Mouse (Mus musculus): ENCODE data around the gene Fpr2.
"Not testable (repeated sequence)": the region's sequence is repeated elsewhere in the genome, so short reads cannot be mapped to it uniquely, and the experiment has no call there.

The Fpr2 gene

GRCm38 (mm10) chr17:17887774-17888248 lies at the start of gene Fpr2, which contains the start of gene Fpr3:
Fpr2 (plus strand) TSS chr17:17887824.
Fpr3 (plus strand) TSS chr17:17887852.
- DNase-seq (ENCODE audit: extremely low spot score): no peak

GRCm38 (mm10) chr17:17837919-17838701 lies 49.5 kb upstream of the Fpr2 start:
- peak; percentile 90 for DNase-seq (ENCODE audit: extremely low spot score)

- no peak for DNase-seq (ENCODE audit: extremely low spot score)
These were observed 48.3 kb upstream of the Fpr2 start for GRCm38 (mm10) chr17:17839276-17839675.

- no peak for DNase-seq (ENCODE audit: extremely low spot score)
These were observed 46.8 kb upstream of the Fpr2 start for GRCm38 (mm10) chr17:17840796-17841195.

GRCm38 (mm10) chr17:17843534-17844261 lies 43.9 kb upstream of the Fpr2 start:
- no peak for DNase-seq (ENCODE audit: extremely low spot score)

- not testable (repeated sequence) for DNase-seq (ENCODE audit: extremely low spot score)
These were observed 43.0 kb upstream of the Fpr2 start for GRCm38 (mm10) chr17:17844606-17845005.

- DNase-seq (ENCODE audit: extremely low spot score): no peak
These were observed 42.2 kb upstream of the Fpr2 start for GRCm38 (mm10) chr17:17845187-17846027.

- DNase-seq (ENCODE audit: extremely low spot score): no peak
These were observed 38.6 kb upstream of the Fpr2 start for GRCm38 (mm10) chr17:17848988-17849387.

- DNase-seq (ENCODE audit: extremely low spot score): no peak
These were observed 37.5 kb upstream of the Fpr2 start for GRCm38 (mm10) chr17:17849906-17850712.

GRCm38 (mm10) chr17:17855064-17855838 lies 32.4 kb upstream of the Fpr2 start, which contains the start of gene Has1:
Has1 (minus strand) TSS chr17:17855205.
- no peak for DNase-seq (ENCODE audit: extremely low spot score)

- DNase-seq (ENCODE audit: extremely low spot score): no peak
These were observed 31.0 kb upstream of the Fpr2 start for GRCm38 (mm10) chr17:17856612-17857011.

- no peak for DNase-seq (ENCODE audit: extremely low spot score)
These were observed 30.2 kb upstream of the Fpr2 start for GRCm38 (mm10) chr17:17857446-17857845.

- no peak for DNase-seq (ENCODE audit: extremely low spot score)
These were observed 27.5 kb upstream of the Fpr2 start for GRCm38 (mm10) chr17:17860110-17860509.

- DNase-seq (ENCODE audit: extremely low spot score): no peak
These were observed 25.3 kb upstream of the Fpr2 start for GRCm38 (mm10) chr17:17862360-17862759.

GRCm38 (mm10) chr17:17865168-17865567 lies 22.5 kb upstream of the Fpr2 start:
- DNase-seq (ENCODE audit: extremely low spot score): no peak

GRCm38 (mm10) chr17:17866801-17867469 lies 20.7 kb upstream of the Fpr2 start:
- DNase-seq (ENCODE audit: extremely low spot score): no peak

GRCm38 (mm10) chr17:17870892-17871550 lies 16.6 kb upstream of the Fpr2 start:
- DNase-seq (ENCODE audit: extremely low spot score): no peak

GRCm38 (mm10) chr17:17871697-17872096 lies 15.9 kb upstream of the Fpr2 start:
- DNase-seq (ENCODE audit: extremely low spot score): no peak

GRCm38 (mm10) chr17:17879347-17879746 lies 8.3 kb upstream of the Fpr2 start:
- no peak for DNase-seq (ENCODE audit: extremely low spot score)

Measured in embryo, embryonic 9.5 days (tissue).